Mouse (Mus musculus) thymus, postnatal 10 days (tissue): Measurements from ENCODE around the gene Calu.
A peak's percentile ranks its signal among the peaks of the same experiment; 100 is the strongest.
"Not testable (repeated sequence)": the region's sequence is repeated elsewhere in the genome, so short reads cannot be mapped to it uniquely, and the experiment has no call there.

Experiments
- DNase-seq, 2 experiments: peaks; one replicate each; pipeline ENCODE4 v3.0.0; 2021; ENCODE audit warnings: low spot score in 2 of 2

The Calu gene

DNA sequence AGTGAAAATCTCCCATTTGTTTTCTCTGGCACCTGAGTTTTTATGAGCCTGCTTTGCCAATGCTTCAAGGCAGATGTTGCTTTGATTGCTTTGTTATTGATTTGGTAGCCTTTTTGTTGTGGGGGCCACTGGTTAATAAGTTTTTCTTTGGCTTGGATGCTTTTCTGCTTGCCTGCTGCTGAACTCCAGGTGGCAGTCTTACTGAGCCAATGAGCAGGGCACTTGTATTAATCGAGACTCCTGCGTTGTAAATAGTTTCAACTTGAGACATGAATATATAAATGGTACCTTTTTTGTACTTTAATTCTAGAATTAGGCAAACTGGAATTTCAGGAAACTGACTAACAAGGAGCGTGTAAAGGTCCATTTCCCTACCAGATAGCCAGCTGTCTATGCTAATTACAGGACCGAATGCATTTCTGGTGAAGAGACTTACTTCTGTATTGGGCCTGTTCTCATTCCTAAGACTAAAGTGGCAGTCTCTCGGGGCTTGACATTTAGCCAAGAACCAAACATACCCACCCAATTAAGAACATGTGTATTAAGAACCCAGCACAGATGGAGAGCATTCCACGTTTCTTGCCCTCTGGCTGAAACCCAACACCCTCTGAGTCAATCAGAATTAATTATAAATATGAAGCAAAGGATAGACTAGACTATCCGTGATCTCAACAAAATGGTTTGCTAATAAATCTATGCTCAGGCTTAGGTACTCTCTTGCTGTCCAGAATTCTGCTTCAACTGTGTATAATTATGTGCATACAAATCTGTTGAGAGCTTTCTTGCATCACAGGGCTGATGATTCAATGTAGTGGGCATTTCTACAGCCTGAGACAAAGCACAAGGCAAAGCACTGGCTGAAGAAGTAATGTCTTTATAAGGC, 14.6 kb downstream of the Calu start:
- no peak for DNase-seq

DNA sequence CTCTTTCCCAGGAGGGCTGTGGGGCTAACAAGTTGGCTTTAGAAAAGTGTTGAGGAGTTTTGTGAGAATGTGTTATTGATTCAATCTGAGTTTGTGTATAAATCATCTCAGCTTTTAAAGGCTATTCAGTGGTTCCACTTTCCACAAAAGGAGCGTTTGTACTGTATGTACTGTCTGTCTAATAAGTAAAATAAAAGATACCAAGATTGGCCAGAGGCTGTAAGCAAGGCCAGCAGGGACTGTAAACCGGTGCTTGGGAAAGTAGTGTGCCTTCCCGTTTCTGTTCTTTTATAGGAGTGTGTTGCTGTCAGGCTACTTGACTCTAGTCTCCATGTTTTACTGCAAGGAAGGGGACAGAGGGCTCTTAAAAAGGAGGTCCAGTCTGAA, 15.3 kb downstream of the Calu start:
- no peak for DNase-seq

DNA sequence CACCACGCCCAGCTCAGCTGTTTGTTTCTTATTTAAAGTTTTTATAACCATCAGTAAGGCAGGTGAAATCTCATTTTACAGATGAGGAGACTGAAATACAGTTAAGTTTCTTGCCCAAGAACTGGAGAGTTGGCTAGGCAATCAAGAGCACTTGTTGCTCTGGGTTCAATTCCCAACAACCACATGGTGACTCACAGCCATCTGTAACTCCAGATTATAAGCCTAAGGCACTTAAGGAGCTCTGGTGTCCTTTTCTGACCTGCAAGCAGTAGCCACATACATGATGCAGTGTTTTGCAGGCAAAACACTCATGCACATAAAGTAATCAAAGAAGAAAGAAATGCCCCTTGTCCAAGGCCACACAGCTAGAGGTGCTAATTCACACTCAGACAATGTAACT, 17.4 kb downstream of the Calu start:
- DNase-seq, result no peak

DNA sequence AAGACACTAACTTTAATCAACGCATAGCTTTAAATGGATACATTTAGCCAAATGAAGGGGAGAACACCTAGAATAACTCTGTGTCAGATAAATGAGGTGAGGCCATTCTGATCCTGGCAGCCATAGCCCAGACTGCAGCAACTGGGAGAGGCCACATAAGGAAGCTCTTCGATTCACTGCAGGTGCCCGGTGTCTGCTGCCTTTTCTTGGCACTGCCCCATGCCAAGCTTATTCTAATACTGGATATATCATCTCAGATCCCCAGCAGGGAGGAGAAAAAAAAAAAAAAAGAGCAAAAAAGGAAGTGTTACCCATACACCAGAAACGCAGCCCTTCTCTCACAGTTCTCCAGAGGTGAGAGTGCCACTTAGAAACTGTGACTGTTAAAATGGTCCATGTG, 29.5 kb downstream of the Calu start:
- no peak for DNase-seq

DNA sequence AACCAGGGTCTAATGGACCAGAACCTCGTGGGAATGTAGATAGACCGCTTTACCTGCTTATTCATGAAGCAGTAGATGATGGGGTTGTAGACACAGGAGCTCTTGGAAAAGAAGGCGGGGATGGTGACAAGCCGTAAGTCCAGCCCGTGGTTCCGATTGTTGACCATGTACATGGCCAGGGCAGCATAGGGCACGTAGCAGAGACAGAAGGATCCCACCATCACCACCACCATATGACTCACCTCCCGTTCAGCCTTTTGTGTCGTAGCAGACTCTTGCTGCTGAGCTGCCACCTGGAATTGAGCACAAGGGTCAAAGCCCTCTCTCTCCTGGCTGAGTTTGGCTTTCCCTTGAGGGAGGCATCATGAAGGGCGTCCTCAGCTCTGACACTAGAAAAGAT, 30.8 kb downstream of the Calu start:
- no peak for DNase-seq

DNA sequence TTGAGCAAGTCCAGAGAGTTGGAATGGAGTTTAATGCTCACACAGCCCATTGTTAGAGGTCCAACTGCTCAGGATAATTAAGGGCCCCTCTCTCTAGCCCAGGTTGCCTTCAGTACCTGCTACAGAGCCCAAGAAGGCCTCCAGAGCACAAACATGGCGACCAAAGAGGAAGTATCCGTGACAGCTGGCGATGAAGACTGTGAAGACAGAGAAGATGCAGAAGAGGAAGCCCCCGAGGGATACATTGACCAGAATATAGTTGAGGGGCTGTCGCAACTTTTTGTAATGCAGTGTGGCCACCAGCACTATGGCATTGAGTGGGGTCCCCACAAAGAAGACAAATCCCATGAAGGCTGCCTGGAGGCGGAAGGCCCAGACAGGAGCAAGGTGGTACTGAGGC, 32.1 kb downstream of the Calu start:
- DNase-seq, result no peak

DNA sequence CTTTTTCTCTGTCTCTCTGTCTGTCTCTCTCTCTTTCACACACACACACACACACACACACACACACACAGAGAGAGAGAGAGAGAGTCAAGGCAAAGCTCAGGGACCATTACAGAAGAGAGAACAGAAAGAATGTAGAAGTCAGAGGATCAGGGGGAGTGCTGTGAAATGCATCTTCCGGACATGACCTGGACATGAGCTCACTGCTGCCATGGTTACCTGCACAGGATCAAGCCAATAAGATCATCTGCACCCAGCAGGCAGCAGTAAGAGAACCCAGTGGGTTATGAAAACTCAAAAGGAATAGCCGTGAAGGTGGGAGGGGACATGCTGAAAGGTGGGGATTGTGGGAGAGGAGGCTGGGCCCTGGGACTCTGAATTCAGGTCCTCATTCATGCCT, 34.6 kb downstream of the Calu start:
- no peak for DNase-seq

DNA sequence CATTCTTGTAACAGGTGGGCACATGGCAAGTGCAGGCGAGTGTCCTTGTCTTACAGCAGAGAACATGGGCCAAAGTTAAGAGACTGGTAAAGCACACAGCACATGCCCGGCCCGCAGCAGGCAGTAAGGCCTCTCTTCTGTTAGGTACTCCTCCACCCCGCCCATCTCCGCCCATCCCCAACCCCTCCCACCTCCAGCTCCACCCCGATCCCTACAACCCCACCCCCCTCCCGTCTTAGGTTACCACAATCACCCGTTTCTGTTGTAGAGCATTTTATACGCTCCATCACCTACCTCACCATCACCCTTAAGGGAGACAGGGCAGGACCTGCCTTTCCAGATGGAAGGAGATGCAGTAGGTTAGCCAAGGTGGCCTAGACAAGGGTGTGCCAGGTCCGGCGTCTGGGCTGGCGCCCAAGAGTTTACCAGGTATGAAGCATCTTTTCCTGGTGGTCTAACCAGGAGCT, 40.2 kb downstream of the Calu start, which contains the start of gene Opn1sw:
Gene Opn1sw (minus strand): TSS at position 417 of the 467 bp plus-strand sequence.
- DNase-seq, result no peak

DNA sequence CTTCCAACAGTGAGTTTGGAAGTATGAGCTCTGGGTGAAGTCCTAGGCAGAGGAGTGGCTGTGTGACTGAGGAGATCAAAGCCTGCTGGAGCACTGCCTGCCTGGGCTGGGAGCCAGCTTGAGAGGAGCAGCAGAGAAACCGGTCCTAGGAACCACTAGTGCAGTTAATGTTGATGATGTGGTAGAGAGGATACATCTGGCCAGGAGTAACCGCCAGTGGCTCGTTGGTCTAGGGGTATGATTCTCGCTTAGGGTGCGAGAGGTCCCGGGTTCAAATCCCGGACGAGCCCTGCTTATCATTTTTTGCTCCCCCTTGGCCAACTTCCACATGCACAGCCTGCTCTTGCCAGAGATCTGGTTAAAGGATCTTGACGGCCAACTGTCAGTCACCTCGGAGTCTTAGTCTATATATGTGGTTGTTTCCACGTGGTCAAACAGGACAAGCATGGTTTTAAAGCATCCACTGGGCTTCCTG, 40.8 kb downstream of the Calu start:
- DNase-seq, result no peak

DNA sequence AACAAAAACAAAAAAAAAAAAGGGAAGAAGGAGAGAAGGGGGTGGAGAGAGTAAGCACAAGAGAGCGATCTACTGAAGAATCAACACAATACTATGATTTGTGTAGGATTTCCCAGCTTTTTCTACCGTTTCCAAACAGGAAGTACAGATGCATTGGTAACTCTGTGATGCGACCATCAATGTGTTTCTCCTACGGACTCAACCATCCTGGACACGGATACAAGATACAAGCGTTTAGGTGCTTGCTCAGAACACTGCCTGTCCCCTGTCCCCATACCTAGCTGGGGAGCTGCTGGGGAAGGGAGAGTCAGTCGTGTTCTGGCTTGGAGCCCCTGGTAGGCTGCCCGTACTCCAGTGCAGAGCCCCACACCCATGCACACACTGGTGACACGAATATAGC, 41.6 kb downstream of the Calu start:
- no peak for DNase-seq

DNA sequence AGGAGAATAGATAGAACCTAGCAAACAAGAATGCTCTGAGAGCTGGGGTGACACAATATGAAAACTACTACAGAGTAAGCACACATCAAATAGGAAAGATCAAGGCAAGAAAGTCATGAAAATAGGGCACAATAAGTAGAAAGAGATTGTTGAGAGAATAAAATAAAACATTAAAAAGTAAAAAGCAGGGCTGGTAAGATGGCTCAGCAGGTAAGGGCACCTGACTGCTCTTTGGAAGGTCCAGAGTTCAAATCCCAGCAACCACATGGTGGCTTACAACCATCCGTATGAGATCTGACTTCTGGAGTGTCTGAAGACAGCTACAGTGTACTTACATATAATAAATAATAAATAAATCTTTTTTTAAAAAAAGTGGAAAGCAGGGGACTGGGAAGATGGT, 42.6 kb downstream of the Calu start:
- DNase-seq, result not testable (repeated sequence)

DNA sequence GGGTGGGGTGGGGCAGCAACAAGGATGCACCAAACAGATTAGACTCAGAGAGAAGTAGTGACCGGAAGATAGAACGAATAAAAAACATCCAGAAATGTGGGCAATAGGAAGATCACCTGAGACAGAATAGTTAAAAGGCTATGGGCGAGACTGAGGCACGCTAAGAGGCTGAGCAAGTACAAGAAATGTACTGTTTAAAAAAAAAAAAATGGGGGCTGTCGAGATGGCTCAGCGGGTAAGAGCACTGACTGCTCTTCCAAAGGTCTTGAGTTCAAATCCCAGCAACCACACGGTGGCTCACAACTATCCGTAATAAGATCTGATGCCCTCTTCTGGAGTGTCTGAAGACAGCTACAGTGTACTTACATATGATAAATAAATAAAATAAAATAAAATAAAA, 43.4 kb downstream of the Calu start:
- DNase-seq, result not testable (repeated sequence)

DNA sequence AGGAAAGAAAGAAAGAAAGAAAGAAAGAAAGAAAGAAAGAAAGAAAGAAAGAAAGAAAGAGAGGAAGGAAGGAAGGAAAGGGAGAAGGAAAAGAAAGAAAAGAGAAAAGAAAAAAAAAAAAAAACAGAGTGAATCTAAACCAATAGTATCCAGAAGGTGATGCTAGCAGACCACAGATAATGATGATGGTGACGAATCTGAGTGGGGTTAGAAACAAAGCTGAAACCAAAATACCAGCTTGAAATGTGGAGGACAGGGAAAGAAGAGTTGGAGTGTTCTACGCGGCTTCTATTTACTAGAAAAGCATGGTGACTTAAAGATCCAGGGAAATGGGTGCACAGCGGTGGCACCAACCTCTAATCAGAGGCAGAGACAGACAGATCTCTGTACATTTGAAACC, 43.9 kb downstream of the Calu start:
- DNase-seq, result no peak

DNA sequence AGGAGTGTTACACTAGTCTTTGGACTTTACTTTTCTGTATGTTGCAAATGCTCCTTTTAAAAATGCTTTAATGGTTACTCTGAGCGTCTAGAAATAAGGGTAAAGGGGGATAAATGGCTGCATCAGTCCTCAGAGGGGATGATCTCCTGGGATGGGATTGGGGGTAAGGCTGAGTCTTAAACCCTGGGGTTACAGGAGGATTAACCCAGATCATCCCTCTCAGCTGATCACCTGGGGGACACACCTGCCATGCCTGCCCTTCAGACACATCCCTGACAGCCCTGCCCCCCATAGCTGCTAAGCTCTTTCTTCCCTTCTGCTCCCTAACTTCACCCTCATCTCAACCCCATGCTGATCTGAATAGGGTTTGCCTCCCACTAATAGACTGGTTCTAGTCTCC, 46.4 kb downstream of the Calu start:
- DNase-seq, result no peak

DNA sequence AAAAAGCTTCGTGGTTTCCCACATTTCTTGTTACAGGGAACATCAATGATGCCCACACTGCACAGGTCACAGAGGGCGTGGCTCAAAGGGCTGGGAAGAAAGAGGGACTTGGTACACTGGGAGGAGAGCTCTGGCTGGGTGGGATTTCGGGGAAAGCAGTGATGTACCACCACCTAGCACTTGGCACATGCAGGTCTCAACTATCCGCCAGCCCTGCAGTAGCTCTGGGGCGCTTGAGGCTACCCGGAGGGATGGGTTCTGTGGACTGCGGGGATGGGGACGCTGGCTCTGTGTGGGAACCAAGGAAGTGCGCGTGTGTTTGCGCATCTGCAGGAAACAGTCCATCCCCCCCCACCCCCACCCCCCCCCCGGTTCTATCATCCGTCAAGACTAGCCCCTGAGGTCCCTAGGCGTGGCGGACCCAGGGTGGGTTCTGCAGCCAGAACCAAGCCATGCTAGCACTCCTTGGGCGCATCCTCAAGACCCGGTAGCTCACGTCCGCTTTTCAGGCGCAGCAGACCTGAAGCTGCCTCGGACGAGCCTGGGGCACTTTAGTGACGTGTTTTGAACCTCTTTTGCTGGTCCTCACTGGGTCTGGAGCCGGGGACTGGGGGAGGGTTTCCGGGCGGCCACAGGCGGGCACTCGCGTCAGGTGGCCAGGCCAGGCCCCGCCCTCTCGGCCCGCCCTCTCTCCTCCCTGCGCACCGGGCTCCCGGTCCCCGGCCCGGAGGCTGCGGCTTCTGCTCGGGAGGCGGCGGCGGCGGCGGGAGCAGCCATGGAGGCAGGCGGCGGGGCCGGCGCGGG, 48.2 kb downstream of the Calu start, which contains the start of gene Ccdc136:
Gene Ccdc136 (plus strand): TSS at position 400 of the 804 bp plus-strand sequence.
- peak in 1 of 2 experiments; percentile 11 for DNase-seq

DNA sequence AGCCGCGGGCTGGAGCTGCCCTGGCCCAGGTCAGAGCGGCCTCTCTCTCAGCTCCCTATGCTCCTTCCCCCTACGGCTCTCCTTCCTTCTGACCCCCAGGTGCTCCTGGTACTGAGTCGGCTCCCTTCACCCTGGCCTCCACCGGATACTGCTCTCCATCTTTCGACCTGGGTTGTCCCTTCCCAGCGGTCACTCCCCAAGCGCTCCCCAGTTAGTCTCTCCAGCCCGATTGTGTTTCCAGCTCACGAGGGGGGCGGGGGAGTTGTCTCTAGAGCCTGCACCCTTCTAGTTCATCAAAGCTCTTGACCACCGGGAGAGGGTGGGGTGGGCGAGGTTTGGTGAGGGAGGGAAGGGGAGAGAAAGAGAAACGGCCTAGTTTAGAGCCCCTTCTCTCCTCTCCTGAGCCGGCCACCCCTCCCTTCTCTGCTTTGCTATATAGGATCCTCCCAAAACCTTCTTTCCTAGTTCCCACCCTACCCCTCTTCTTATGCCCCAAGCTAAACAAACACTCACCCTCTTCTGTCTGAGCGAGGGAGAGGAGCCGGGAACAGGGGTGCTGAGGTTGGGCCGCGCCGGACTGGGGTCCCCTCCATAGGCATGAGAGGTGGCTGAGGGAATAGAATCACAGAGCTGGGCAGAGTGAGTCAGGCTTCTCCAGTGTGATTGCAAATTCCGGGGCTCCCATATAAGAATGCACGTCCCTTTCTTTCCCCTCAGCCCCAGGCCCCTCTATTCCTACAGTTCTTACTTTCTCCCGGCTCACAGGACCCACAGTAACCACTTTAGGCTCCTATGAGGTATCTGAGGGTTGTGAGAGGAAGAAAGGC, 49.1 kb downstream of the Calu start:
- DNase-seq, result no peak

DNA sequence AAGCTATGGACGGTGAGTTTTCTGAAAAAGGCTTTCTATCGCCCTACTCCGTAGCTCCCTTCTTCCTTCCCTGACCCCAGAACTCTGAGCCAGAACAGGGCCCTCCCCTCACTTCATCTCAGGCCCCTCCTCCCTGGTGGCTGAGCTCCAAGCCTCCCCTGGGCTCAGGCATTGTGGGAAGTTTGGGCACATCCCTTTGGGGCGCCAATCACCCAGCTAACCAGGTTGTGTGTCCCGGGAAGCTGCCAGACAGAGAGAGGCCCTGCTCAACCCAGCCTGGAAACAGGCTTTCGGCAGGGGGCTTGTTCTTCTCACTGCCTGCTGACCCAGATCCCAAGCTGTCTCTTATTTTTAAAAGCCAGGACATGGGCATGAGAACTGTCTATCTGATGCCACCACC, 49.7 kb downstream of the Calu start:
- no peak for DNase-seq

DNA sequence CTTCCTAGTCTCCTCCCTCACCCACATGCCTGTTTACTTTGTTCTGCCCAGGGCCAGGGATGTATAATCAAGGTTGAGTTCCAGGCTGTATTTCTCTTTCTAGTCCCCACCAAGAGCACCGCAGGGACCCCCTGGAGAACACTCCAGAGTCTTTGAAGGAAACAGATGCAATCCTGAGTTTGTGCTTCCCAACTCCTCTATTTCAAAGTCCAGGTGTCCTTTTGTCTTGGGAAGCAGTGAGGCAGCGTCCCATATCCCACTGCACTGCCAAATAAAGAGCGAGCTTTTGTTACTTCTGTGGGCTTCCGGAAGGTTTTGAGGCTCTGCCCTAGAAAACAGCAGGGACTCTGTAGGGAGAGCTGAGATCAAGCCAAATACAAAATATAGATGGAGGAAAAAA, 52.0 kb downstream of the Calu start:
- no peak for DNase-seq

DNA sequence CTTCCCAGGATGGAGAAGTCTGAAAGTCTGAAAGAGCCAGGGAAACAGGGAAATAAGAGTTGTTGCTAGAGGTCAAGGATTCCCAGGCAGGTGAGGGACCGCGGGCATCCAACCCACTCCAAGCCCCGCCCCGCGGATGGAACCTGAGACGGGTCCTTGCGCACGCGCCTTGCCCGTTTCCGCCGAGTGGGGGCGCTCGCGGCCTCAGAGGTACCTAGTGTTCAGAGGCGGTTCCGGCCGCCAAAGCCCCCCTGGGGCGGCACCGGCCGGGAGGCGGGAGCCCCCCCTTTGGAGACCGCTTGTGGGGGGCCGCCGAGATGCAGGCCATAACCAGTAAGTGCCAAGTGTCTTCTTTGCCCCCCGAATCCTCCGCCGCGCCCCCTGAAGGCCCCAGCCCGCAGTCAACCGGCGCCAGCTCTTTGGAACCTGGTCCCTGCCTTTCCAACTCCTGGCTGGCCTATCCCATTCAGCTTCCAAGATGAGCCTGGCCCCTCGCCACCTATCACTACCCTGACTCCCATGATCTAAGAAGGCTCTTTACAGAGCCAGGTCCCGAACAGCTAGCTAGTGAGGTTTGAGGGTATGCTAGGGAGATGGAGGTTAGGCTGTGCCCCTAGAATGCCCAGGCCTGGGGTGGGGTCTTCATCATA, 54.9 kb downstream of the Calu start:
- DNase-seq, result peak in 1 of 2 experiments; percentile 23

DNA sequence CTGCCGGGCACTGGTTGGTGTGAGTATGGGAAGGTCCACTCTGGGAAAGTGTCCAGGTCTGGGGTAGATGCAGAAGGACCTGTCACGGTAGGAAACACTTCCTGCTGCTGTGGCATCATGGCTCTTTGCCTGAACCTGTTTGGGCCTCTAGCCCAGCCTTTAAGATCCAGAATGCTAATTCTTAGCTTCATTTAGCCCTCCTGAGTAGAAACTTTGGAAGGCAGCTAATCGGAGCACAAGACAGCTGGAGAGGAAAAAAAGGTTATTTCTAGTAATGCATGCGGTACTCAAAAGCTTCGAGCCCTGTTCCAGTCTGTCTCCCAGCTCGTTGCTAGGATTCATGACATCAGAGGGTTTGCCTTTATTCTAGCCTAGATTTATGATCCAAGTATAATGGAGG, 58.5 kb downstream of the Calu start:
- DNase-seq, result no peak

DNA sequence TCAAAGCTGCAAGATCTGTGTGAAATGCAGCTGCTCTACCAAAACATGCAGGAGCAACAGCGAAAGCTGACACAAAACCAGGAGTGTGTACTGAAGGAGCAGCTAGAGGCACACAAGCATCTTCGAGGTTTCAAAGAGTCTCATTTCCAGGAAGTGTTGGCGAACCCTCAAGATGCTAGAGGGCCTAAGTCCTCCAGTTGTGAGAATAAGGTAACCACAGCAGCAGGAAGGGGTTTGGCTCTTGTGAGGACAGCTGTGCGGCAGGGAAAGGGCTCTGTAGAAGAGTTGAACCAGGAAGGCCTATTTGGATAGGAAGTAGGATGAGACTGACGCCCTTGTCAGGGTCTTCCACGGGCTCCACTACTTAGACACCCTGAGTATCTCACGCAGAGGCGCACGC, 67.6 kb downstream of the Calu start:
- DNase-seq, result peak; percentile 19 to 25
